Mouse (Mus musculus) adipose tissue, adult 10 weeks (tissue): Measurements from ENCODE around the gene Snrpe. TPM values are rescaled to one million over a fixed set of nuclear protein-coding genes. Genes with fewer than 3 reads are reported as not detected.

Source experiments
- polyA plus RNA-seq: library from polyadenylated mRNA; stranded (reverse); fragments of 350-450 nt; fragmentation: Illumina TruSeq; extraction: RNeasy Lipid Tissue Mini Kit (QIAGEN cat#74804); gene quantifications from one replicate; pipeline ENCODE4 v1.2.3, GENCODE M21; 2014; ENCODE audit warnings: low read depth, low replicate concordance

Snrpe gene
- 130 TPM for polyA plus RNA-seq

GRCm38 (mm10) chr1:133609771-133610502 is at the start of gene Snrpe:
Gene Snrpe, minus strand, starts transcription at chr1:133610291.

Other genes starting within 250 kb of the Snrpe start
- 5.3 TPM for gene Etnk2, start 246.7 kb downstream of the Snrpe start, polyA plus RNA-seq
- 42.9 TPM for gene Sox13, start 185.9 kb downstream of the Snrpe start, polyA plus RNA-seq
- 0.63 TPM for gene Zbed6, start 50.6 kb upstream of the Snrpe start, polyA plus RNA-seq
- 3.4 TPM for gene Gm38394, start 51.0 kb upstream of the Snrpe start, polyA plus RNA-seq
- 2.3 TPM for gene Lax1, start 79.8 kb upstream of the Snrpe start, polyA plus RNA-seq
- gene Atp2b4, start 190.8 kb upstream of the Snrpe start, polyA plus RNA-seq: 141 TPM